Mouse (Mus musculus) layer of hippocampus, adult 18-20 months (tissue): Measurements from ENCODE around the gene Ftsj1. TPM values are rescaled to one million over a fixed set of nuclear protein-coding genes. Genes with fewer than 3 reads are reported as not detected.
A peak's percentile ranks its signal among the peaks of the same experiment; 100 is the strongest.

Experiments used
- DNase-seq, 2 experiments: peaks; one replicate each; pipeline ENCODE4 v3.0.0; 2022; ENCODE audit warnings: low spot score in 2 of 2
- long read RNA-seq: library from polyadenylated mRNA; stranded (forward); transcript quantifications from one replicate; pipeline ENCODE4 v2.0.0, GENCODE M21; 2021
- total RNA-seq, 2 experiments: library from RNA; stranded (reverse); gene quantifications; 2 replicates each; pipeline ENCODE4 v1.2.3; 2021

The Ftsj1 gene
- 10 to 100 TPM; 22.9 to 23.8 TPM for total RNA-seq
- long read RNA-seq, transcript Ftsj1-203 (13 exons, 1,656 nt), result major isoform, 19 of 23 reads
- long read RNA-seq, partial matches to known transcripts, result 0 of 23 reads
- long read RNA-seq, other reads (novel, unspliced or antisense), result 2 of 23 reads

DNA sequence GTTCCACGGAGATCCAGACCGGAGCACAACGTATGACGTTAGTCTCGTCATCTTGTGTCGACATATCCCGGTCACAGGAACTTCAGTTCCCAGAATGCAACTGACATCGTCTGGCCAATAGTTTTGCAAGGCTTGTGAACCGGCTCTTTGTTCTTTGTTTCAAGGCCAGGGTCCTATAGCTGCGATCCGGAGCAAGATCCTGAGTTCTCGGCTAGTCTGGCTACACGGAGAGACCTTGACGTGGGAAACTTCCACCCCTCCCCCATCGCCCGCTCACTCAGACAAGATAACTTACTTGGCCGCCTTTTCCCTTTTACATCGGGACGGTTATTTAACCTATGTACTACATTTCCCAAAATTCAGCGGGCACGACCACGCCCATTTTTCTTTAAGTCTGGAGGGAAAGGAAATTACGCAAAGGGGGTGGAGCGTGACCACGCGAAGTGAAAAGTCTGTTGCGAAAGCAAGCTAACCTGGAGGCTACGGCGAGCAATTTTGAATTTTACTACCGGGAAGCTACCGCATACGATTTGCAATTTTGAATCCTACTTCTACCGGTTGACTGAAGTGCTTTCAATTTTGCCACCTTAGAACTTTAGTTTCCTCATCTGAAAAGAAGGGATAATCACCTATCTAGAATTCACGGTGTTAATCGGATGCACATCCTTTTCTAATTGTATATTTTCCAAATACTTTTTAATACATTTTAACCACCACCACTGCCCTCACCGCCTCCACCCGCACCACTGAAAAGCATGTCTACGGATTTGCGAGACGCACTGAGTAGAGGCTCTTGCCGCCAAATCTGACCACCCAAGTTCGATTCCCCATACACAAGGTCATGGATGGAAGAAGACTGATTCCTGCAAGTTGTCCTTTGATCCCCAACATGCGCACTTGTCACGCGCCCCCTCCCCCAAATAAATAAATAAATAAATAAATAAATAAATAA is at the start of gene Ftsj1:
Ftsj1 (minus strand) TSS at position 73 of the 952 bp plus-strand sequence.
- peak; percentile 79 to 89 for DNase-seq

DNA sequence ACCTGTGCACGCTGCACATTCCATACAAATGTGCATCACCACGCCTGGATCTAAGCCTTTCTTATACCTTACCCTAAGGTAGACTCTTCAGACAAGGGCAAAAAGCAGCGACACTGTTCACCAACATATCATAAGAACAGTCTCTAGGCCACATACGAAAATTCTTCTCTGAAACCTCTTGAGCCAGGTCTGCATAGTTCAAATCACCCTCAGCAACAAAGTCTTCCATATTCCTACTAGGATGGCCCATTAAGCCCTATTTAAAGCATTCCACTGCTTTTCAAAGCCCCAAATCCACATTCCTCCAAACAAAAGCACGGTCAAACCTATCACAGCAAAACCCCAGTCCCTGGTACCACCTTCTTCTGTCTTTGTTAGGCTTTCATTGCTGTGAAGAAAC is 36.4 kb upstream of the Ftsj1 start:
- no peak for DNase-seq

DNA sequence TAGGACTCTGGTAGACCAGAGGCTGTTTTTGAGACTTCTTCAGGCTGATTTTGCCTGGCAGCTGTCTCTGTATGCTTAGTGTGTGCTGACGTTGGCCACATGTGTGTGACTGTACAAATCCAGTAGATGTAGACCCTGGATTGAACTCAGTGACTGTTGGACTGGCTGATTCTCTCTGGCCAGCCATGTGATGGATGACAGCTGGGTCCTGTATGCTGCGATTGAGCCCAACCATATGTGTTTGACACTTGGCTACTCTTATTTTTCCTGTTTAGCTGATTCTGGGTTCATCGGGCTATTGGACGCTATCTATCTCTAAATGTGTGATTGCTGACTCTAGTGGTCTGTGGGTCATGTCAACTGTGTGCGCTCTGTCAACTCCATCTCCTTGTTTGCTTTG is 21.9 kb upstream of the Ftsj1 start:
- no peak for DNase-seq

DNA sequence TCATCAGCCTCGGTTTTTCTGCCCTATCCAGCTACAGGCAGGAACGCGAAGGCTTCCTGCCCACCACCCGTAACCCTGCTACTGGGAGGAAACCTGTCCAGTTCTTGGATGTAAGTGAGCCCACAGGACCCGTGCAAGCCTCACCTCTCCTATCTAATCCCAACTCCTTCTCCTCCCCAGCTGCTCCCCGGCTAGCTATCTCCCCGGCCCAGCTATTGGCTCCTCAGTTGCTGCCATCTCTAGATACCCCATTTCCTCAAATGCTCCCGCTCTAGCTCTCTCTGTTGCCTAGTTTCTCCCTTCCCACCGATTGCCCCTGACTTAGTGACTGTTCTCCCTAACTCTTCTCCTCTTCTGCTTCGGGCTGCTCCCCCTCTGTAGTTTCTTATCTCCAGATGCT is 19.8 kb upstream of the Ftsj1 start:
- DNase-seq, result no peak

DNA sequence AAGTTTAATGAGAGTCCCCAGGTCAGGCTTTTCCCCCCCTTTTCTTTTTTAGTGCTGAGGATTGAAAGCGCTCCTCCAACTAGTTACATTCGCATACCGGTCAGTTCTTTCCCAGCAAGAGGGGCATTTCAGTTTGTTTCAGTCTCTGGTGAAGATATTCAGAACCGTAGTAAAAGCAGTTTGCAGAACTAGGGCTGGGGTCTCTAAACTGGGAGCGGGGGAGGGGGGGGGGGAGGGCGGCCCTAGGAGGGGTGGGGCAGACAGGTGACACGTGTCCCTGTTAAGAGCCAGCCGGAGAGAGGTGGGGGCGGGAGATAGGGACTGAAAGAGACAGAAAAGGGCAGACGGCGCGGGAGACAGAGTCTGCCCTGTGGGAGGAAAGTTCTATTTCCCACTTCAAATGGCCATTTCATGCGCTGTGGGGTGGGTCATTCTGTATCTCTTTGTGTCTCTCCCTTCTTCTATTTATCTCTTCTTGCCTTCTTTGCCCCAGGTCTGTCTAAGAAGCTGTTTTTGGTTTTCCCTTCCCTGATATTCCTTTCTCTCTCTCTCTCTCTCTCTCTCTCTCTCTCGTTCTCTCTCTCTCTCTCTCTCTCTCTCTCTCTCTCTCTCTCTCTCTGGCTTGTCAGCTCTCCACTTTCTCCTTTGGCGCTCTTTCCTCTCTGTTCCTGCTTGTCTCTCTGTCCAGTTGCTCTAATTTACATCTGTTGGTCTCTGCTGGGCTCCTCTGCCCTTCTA is 19.0 kb upstream of the Ftsj1 start, which contains the start of gene Slc38a5:
Slc38a5 (plus strand) TSS at position 51 of the 738 bp plus-strand sequence.
- no peak for DNase-seq

DNA sequence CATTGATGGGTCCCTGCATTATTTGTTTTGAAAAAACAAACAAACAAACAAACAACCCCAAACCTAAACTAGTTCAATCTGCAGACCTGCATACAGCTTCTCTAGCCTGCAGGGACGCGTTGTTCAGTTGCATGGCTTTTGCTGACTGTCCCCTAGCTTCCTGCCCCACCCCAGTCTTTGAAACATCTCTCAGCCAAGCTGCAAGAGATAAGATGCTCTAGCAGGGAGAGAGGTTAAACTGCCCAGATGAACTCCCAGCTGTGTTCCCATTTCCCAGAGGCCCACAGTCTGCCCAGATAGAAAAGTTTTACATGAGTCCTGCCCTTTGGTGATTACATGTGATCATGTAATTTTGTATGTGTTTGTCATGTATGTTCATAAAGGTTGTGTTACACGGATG is 12.0 kb upstream of the Ftsj1 start:
- no peak for DNase-seq

DNA sequence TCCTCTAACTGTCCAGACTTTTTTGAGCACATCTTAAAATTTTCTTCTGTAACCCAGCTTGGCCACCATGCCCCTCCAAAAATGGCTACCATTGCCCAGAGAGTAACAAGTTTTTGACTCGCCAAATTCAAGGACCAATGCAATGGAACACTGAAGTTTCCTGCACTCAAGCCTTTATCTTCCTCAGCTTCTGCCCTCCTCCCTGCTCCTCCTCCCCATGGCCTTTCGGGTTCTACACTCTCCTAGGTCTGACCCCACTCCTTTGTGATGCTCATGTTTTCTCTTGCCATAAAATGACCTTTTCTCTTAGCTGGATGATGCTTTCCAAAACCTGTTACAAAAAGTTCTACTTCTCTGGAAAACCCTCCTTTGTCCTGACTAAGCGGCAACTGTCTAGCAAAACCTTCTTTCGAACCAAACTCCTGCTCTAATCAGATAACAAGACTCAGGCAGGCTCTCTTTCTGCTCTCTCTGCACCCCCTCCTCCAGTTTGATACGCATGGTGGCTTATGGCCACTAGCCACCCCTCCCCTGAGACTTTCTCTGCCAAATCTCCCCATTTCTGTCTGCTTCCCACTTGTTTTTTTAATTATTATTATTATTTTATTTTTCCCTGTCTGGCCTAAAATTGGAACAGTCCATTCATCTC is 11.1 kb upstream of the Ftsj1 start:
- DNase-seq, result no peak

DNA sequence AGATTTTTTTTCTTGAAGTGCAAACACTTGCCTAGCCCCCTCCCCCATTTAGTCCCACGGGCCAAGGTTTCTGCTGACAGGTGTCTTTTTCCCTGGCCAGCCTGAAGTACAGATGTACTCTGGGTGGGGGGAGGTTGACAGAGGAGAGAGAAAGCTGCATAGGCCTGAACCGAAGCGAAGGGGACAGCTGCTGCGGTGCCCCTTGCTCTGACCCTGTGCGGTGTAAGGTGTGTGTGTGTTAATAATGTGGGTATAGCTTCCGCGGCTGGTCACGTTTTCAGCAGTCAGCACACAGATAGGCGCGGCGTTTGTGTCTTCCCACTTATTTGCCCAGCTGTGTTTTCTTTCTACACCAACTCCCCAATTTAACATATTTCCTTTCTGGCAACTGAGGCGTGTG is 7.3 kb upstream of the Ftsj1 start:
- peak in 1 of 2 experiments; percentile 14 for DNase-seq

DNA sequence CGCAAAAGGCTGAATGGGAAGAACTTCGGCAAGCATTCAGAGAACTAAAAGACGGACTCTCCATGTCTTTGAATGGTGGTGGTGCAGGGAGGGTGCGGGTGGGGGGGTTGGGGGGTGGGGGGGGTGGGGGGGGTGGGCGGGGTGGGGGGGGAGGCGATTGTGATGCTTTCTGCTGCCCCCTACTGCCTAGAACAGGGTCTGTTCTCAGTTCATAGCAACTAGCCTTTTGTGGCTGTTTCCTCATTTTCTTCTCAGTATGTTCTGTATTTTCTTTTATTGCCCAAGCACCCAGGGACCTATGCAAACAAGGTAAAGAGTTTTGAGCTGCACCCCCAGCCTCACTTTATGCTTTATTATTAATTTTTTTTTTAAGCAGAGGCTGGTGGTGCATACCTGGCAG is 3.6 kb upstream of the Ftsj1 start:
- no peak for DNase-seq

DNA sequence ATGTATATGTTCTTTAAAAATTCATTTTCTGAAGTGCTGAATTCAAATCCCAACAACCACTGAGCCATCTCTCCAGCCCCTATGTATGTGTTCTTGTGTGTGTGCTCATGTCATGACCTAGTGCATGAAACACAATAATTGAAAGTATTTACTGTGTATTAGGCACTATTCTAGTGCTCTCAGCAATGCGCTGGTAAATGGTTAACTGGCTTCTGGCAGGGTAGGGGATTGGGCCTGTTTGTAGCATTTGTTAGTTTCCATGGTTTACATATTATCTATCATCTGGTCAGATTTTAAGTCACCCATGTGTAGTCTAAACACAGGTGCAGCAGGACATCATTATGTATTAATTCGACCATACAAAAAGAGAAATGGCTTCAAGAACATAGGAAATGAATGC is 1.5 kb upstream of the Ftsj1 start:
- DNase-seq, result no peak

DNA sequence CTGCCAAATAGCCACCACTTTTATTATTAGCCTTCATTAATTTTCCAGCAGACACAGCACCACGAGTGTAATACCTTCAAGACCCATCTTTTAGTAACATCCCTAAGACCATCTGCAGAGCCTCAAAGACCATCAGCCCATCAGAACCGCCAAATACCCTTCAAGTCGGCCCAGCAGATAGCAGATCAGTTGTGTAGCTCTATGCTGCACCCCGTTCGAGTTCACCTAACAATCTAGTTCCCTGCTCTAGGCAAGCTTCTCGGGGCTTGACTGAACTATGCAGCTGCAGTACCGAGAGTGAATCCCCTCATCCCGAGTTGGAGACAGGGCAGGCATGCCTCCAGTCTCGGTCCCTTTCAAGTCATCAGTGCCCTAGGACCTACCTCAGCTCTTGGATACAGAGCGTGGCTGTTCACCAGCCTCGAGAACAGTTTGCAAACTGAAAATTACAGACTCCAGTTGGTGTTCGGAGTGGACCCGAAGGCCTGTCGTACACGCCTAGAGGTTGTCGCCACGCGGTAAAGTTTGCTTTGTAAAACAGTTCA is 345 bp downstream of the Ftsj1 start:
- no peak for DNase-seq

DNA sequence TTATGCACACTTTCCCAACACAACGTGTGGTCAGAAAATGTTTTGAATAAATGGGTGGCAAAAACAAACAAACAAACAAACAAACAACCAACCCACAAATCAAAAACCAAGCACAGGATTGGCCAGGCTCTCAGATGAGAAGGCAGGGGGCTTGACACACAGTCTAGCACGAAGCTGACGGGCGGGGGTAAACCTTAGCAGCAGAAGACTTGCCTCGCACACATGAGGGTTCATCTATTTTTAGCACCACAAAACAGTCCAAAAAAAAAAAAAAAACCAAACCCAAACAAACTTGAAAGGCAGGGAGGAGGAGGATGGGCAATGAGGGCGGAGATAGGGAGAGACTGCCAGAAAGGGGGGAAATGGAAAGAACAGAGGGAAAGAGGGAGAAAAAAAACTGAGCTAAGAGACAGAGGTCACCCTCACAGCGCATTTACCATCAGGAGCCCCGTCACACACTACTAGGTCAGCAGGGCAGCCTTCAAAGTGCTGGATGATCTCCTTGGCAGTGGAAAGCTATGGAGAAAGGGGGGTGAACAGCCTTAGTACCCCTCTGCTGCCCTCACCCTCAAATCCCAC is 3.6 kb downstream of the Ftsj1 start:
- no peak for DNase-seq

DNA sequence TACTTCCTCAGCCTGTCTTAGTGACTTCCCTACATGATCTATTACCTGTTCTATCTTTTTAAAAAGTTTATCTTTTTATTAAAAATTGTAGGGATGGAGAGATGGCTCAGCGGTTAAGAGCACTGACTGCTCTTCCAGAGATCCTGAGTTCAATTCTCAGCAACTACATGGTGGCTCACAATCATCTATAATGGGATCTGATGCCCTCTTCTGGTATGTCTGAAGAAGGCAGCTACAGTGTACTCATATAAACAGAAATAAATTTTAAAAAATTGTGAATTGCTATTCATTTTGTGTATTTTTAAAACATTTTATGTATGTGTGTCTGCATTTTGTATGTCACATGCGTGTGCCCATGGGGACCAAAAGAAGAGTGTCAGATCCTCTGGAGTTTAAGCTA is 4.5 kb downstream of the Ftsj1 start:
- no peak for DNase-seq

DNA sequence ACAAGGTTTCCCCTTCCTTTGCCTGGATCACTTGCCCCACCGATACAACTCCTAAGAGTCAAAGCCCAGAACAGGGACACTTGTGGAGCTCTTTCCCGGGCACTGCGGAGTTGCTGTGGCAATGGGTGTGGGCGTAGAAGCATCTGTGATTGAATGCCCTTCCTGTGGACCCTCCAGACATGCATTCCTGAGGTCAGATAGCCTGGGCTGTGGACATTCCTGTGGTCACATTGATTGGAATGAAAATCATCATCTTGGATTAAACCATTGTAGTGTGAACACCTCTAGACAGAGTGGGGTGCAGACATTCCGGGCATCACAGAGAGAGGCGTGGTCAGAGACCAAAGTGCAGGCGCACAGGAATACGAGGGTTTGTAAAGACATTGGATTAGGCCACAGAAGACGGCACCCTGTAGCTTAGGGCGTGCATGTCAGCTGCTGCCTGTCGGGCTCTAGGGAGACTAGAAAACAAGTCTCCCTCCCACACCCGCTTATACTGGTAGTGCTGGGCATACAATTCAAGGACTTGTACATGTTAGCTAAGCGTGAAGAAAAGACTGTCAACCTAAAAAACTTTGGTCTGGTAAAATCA is 13.3 kb downstream of the Ftsj1 start:
- DNase-seq, result no peak

DNA sequence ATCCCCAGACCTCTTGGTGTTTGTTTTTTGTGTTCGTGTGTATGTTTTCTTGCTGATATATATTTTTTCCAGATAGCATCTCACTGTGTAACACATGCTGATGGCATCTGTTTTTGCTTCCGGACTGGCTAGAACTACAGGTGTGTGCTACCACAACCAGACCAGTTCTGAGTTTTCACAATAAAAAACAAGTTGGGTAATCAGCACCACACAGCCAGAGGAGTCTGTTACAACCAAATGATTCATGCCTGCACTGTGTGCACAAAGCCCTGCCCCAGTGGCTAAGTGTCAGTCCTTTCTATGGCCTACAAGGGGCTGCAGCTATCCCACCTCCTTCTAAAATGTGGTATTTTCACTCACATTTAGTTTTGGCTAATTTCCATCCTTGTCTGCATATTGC is 15.5 kb downstream of the Ftsj1 start:
- DNase-seq, result no peak

DNA sequence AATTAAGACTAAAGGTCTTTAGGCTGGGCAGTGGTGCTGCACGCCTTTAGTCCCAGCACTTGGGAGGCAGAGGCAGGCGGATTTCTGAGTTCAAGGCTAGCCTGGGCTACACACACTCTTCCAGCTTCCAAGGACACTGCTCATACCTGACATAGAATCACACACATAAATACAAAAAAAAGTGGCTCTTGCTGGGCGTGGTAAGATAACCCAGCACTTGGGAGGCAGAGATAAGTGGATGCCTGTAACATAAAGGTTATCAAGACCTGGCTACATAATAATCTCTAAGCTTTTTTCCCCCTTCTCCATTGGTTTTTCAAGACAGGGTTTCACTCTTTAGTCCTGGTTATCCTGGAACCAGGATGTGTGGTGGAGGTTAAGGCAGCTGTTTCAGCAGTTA is 18.6 kb downstream of the Ftsj1 start:
- DNase-seq, result no peak

DNA sequence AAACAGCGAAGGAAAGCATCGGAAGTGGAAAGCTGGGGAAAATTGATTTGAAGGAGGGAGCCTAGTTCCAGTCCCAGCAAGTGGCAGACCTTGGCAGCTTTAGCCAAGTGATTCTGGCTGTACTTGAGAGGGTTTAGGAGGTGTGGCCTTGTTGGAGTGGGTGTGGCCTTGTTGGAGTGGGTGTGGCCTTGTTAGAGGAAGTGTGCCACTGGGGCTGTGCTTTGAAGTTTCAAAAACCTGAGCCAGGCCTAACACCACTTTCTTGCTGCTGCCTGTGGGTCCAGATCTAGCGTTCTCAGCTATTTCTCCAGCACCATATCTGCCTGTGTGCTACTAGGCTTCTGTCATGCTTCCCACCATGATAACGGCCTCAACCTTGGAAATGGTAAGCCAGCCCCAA is 21.9 kb downstream of the Ftsj1 start:
- no peak for DNase-seq

DNA sequence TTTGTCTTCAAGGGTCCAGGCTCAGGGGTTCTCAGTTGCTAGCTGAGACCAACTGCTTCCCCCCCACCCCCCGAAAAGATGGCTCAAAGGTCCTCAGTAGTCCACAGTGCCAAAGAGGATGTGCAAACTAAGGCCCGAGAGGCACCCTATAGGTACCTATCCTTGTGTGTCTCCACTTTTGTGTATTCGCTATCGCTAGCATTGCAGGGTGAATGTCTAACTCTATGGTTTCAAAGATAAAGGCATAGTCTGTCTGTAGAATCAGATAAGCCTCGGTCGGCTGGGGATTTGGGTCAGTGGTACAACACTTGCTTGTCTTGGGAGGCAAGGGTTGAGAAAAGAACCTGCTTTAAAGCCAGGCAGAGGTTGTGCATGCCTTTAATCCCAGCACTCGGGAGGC is 28.7 kb downstream of the Ftsj1 start:
- no peak for DNase-seq

DNA sequence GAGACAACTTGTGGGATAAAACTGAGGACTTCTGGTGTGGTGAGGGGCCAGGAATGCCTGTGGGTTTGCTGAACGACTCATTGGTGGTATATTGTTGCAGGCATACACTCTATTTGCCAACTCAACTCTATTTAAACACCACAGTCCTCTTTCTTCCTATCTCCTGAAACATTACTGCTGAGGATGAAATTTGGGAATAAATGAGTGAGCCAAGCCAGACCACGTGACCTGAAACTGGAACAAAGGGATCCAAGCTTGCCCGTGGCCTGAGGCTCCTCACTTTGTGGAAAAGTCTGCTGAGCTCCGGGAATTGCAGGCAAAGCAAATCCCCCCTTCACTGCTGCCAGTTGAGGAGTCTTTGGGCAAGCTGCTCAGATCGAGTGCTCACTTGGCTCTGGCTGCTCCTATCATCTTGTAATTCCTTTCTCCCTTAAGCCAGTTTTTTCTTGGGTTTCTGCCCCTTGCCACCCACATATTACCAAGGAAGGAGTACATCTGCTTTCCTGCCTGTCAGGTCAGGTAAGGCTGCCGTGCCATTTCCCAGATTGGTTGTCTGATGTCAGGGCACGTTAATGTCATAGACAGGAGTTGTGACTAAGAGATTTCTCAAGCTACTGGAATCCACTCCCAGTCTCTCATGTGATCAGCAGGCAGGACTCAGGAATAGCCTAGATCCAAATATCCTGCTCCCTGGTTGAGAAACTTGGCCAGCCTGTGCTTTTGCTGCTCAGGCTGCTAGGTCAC is 29.4 kb downstream of the Ftsj1 start:
- DNase-seq, result peak in 1 of 2 experiments; percentile 24

DNA sequence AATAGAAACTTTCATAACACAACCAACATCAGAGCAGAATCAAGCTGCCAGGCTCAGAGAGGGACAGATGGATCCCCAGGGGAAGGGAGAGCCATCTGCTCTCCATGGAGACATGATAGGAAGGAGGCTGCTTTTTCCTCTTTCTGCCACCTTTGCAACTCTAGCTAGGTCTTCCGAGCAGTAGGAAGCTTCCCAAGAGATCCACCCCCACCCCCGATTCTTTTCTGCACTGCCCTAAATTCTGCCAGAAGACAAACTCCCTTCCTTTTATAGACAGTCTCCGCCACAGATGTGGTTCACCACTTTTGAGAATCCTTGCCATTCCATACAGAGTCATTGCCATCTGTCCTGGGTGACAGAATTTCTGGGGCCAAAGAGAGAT is 29.9 kb downstream of the Ftsj1 start:
- peak; percentile 73 to 80 for DNase-seq
